Mouse (Mus musculus): ENCODE data around the gene Dcdc2a. TPM values are rescaled to one million over a fixed set of nuclear protein-coding genes. Genes with fewer than 3 reads are reported as not detected.

Gene Dcdc2a
- polyA plus RNA-seq (2017; shearing (Covaris generic)), result not detected

DNA sequence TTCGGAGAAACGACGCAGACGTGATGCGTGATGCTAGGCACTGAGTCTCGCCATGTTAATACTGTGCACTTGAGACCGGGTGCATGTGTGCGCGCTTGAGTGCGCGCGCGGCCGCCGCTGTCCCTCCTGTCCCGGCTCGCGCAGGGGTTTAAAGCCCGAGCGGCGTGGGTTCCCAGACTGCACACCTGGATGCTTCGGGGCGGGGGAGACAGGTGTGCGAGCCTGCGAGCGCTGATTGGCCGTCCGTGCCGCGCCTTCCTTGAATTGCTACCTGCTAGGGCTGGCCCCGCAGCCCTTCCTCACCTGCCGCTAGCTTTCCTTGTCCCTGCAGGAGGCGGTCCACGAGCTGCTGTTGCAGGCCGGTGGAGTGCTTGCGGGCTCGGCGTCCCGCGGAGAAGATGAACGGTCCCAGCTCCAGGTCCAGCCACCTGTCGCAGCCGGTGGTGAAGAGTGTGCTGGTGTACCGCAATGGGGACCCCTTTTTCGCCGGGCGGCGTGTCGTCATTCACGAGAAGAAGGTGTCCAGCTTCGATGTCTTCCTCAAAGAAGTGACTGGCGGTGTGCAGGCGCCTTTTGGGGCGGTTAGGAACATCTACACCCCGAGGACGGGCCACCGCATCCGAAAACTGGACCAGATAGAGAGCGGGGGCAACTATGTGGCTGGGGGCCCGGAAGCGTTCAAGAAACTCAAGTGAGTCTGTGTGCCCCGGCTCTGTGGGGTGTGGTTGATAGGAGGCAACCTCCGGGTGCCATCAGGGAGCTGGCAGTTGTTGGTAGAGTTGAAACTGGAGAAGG is at the start of gene Dcdc2a:
Gene Dcdc2a, plus strand, starts transcription at position 132 of the 795 bp plus-strand sequence.

DNA sequence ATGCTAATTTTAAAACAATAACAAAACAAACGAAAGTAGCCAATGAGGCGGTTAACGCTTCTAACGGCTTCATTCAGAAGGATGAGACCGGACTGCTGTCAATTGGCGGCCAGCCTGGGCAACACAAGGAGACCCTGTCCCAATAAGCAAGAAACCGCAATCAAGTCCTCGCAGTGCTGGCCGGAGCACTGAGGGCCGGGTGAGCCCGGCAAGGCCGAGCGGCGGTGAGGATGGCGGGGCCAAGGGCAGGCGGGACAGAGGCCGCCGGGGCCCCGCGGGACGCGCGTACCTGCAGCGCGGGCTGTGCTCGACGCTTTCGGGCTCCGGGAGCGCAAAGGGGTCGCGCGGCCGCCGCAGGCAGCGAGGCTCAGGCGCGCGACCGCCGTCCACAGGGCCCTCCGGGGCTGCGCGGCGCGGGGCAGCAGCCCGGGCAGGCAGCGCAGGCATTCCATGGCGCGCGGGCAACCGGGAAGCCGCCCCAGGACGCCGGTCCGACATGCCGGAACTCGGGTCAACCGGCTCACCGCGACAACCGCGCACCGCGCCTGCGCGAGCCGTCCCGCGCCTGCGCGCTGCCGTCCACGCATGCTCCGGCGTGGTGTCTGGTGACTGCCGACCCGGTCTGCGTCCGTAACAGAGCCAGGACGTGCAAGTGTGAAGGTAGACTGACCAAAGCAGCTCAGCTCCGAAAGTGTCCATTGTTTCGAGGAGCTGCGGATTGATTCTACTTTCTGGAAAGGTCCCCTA is 35.8 kb upstream of the Dcdc2a start, which contains the start of gene Mrs2:
Gene Mrs2, minus strand, starts transcription at position 587 of the 747 bp plus-strand sequence.

Other genes starting within 250 kb of the Dcdc2a start
- 42.6 TPM for gene Acot13, start 224.5 kb upstream of the Dcdc2a start, polyA plus RNA-seq (2017; shearing (Covaris generic))
- gene Tdp2, start 224.3 kb upstream of the Dcdc2a start, polyA plus RNA-seq (2017; shearing (Covaris generic)), result 89.6 TPM
- gene D130043K22Rik, start 210.9 kb upstream of the Dcdc2a start, polyA plus RNA-seq (2017; shearing (Covaris generic)), result 0.26 TPM
- 0.67 TPM for gene Aldh5a1, start 118.3 kb upstream of the Dcdc2a start, polyA plus RNA-seq (2017; shearing (Covaris generic))
- gene Gpld1, start 112.9 kb upstream of the Dcdc2a start, polyA plus RNA-seq (2017; shearing (Covaris generic)), result 0.27 TPM
- 40.6 TPM for gene Mrs2, start 35.6 kb upstream of the Dcdc2a start, polyA plus RNA-seq (2017; shearing (Covaris generic))
- gene Nrsn1, start 214.5 kb downstream of the Dcdc2a start, polyA plus RNA-seq (2017; shearing (Covaris generic)), result not detected